Mouse (Mus musculus) liver, adult (tissue): Measurements from ENCODE around the gene Gm9513.

ENCODE experiments used
- GATA4 ChIP-seq: IDR thresholded peaks from 2 replicates; pipeline ENCODE4 v1.6.1; 2014; ENCODE audit warnings: mild to moderate bottlenecking, low read length; ENCODE audit not compliant: insufficient replicate concordance

The Gm9513 gene

GRCm38 (mm10) chr9:36475338-36475737, at the start of gene Gm9513:
Gene Gm9513 (plus strand): TSS chr9:36475638.
- TF ChIP-seq GATA4, result no peak

DNA sequence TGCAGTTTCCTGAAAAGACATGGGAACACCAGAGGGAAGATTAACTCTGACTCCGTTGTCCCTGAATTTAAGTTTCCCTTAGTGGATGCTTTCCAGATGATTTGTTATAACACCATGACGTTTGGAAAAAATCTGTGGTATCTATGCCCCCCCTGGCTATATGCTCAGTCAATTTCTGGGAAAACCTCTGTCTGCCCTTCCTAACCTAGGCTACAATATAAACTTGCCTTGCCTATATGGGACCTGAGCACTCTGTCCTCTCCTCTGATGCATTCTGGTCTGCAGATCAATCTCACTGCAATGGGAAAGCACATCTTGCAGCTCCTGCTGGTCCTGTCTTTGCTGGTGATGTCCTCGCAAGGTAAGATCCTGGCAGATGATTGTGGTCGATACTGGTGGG, 43.9 kb upstream of the Gm9513 start, which contains the start of gene Gm7257:
Gene Gm7257 (plus strand): TSS at position 301 of the 400 bp plus-strand sequence.
- TF ChIP-seq GATA4, result no peak

- no peak for TF ChIP-seq GATA4
Measured at GRCm38 (mm10) chr9:36435051-36435764, 40.2 kb upstream of the Gm9513 start.

- no peak for TF ChIP-seq GATA4
Measured at GRCm38 (mm10) chr9:36494501-36495220, 19.2 kb downstream of the Gm9513 start.

- TF ChIP-seq GATA4, result no peak
Measured at GRCm38 (mm10) chr9:36495824-36496223, 20.4 kb downstream of the Gm9513 start.

DNA sequence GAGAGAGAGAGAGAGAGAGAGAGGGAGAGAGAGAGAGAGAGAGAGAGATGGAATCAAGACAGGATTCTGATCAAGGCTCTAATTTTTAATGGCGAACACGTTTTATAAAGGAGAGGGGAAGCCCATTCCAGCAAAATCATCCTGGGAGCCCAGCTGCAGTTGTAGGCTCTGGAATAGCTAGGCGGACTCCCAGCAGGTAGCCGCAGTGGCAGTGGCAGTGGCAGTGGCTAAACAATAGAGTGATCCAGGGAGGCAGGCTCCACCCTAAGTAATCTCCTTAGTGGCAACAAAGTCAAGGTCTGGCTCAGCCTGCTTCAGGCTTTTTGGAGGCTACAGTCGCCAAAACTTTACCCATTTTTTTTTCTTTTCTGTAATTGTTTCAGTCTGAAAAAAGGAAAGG, 28.8 kb downstream of the Gm9513 start:
- no peak for TF ChIP-seq GATA4
